Mouse (Mus musculus): ENCODE data around the gene Sugp2. TPM values are rescaled to one million over a fixed set of nuclear protein-coding genes. Genes with fewer than 3 reads are reported as not detected.

The Sugp2 gene
- total RNA-seq, 2 experiments from 2014 or later = 56.4 to 62.5 TPM

DNA sequence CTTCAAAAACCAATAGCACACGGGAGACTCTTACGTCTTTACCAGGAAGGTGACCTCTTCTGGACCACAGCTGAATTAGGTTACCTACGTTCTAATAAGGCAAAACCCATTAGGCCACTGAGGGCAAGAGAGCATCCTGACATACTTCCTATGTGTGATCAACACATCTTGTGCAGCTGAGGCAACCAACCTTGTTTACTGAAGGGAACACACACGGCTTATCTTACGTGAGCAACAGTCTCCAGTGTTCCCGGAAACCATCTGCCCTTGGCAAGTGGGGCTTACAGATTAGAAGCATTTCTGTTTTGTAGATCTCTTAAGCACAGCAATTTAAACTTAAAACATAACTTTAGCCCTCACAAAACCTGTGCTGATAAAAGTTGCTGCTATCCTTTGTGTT lies 93.5 kb downstream of the Sugp2 start:
- no peak for ATAC-seq (replicated peaks; ENCODE audit: poor library complexity, severe bottlenecking)

DNA sequence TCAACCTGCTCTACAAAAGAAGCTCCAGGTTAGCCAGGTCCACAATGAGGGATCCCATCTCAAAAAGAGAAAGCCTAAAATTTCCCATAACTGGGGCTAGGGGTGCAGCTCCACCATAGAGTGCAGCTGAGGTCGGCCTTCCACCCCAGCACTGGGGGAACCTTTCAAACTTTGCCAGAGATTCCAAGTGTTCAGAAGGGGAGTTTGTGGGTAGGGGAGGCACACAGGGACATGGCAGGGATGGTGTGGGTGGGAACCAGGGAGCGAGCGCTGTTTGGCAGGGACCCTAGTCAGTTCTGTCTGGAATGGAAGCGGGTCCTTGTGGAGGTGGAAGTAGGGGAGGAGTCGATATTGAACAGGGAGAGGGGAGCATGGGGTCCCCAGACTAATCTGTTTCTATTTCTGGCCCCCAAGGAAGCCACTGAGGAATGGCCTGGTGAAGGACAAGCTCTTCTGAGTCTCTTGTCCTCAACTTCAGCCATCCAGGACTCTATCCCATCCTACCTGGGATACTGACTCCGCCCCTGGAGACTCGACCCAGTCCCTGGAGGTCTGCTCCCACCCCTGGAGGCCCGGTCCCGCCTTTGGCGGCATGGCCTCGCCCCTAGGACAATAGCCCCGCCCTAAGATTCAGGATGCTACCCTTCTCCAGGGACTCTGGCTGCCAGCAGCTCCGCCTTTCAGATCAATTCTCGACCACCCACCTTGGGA lies 95.3 kb downstream of the Sugp2 start, which contains the start of gene Gdf1:
TSS of gene Gdf1 (plus strand) at position 694 of the 711 bp plus-strand sequence.
- no peak; the same call in 1 of the 2 replicates for ATAC-seq (replicated peaks; ENCODE audit: poor library complexity, severe bottlenecking)

Other genes with a start within 250 kb of the Sugp2 start
- gene Gatad2a, start 237.8 kb upstream of the Sugp2 start, total RNA-seq (2014; fragmentation: Nextera tagmentation) = 51.7 and 69.2 TPM in 2 replicates
- 47.5 and 58.2 TPM in 2 replicates for gene Gatad2a, start 237.8 kb upstream of the Sugp2 start, total RNA-seq (2017)
- 29.9 and 34.9 TPM in 2 replicates for gene Mau2, start 191.5 kb upstream of the Sugp2 start, total RNA-seq (2014; fragmentation: Nextera tagmentation)
- gene Mau2, start 191.5 kb upstream of the Sugp2 start, total RNA-seq (2017) = 27.3 and 29.0 TPM in 2 replicates
- gene Sugp1, start 191.4 kb upstream of the Sugp2 start, total RNA-seq (2014; fragmentation: Nextera tagmentation) = 18.4 and 22.6 TPM in 2 replicates
- gene Sugp1, start 191.4 kb upstream of the Sugp2 start, total RNA-seq (2017) = 24.3 and 26.0 TPM in 2 replicates
- gene Tm6sf2, start 161.3 kb upstream of the Sugp2 start, total RNA-seq (2014; fragmentation: Nextera tagmentation) = 3.9 TPM in 1 of 2 replicates, not detected in the other
- not detected in 2 replicates for gene Tm6sf2, start 161.3 kb upstream of the Sugp2 start, total RNA-seq (2017)
- not detected in 2 replicates for gene Hapln4, start 150.8 kb upstream of the Sugp2 start, total RNA-seq (2014; fragmentation: Nextera tagmentation)
- gene Hapln4, start 150.8 kb upstream of the Sugp2 start, total RNA-seq (2017) = not detected in 2 replicates
- gene Ncan, start 113.4 kb upstream of the Sugp2 start, total RNA-seq (2014; fragmentation: Nextera tagmentation) = not detected in 2 replicates
- not detected in 2 replicates for gene Ncan, start 113.4 kb upstream of the Sugp2 start, total RNA-seq (2017)
- gene Nr2c2ap, start 102.9 kb upstream of the Sugp2 start, total RNA-seq (2014; fragmentation: Nextera tagmentation) = 37.0 and 64.5 TPM in 2 replicates
- 8.7 and 9.4 TPM in 2 replicates for gene Nr2c2ap, start 102.9 kb upstream of the Sugp2 start, total RNA-seq (2017)
- gene Rfxank, start 95.1 kb upstream of the Sugp2 start, total RNA-seq (2014; fragmentation: Nextera tagmentation) = 4.8 and 6.9 TPM in 2 replicates
- 5.9 and 11.6 TPM in 2 replicates for gene Rfxank, start 95.1 kb upstream of the Sugp2 start, total RNA-seq (2017)
- gene Borcs8, start 94.7 kb upstream of the Sugp2 start, total RNA-seq (2014; fragmentation: Nextera tagmentation) = 26.6 and 53.7 TPM in 2 replicates
- gene Borcs8, start 94.7 kb upstream of the Sugp2 start, total RNA-seq (2017) = 34.3 and 40.0 TPM in 2 replicates
- not detected in 2 replicates for gene Mef2b, start 94.5 kb upstream of the Sugp2 start, total RNA-seq (2014; fragmentation: Nextera tagmentation)
- gene Mef2b, start 94.5 kb upstream of the Sugp2 start, total RNA-seq (2017) = not detected in 2 replicates
- gene Tmem161a, start 61.9 kb upstream of the Sugp2 start, total RNA-seq (2014; fragmentation: Nextera tagmentation) = 15.6 and 29.6 TPM in 2 replicates
- gene Tmem161a, start 61.9 kb upstream of the Sugp2 start, total RNA-seq (2017) = 9.4 and 21.4 TPM in 2 replicates
- 3.2 and 5.5 TPM in 2 replicates for gene Slc25a42, start 21.9 kb upstream of the Sugp2 start, total RNA-seq (2014; fragmentation: Nextera tagmentation)
- 0.62 and 1.2 TPM in 2 replicates for gene Slc25a42, start 21.9 kb upstream of the Sugp2 start, total RNA-seq (2017)
- gene Armc6, start 240 bp downstream of the Sugp2 start, total RNA-seq (2014; fragmentation: Nextera tagmentation) = 4.9 and 6.9 TPM in 2 replicates
- 8.0 and 9.4 TPM in 2 replicates for gene Armc6, start 240 bp downstream of the Sugp2 start, total RNA-seq (2017)
- gene Homer3, start 48.6 kb downstream of the Sugp2 start, total RNA-seq (2014; fragmentation: Nextera tagmentation) = 5.4 and 12.3 TPM in 2 replicates
- gene Homer3, start 48.6 kb downstream of the Sugp2 start, total RNA-seq (2017) = 6.5 and 12.3 TPM in 2 replicates
- 45.9 and 66.8 TPM in 2 replicates for gene Ddx49, start 68.3 kb downstream of the Sugp2 start, total RNA-seq (2014; fragmentation: Nextera tagmentation)
- 139 and 177 TPM in 2 replicates for gene Ddx49, start 68.3 kb downstream of the Sugp2 start, total RNA-seq (2017)
- 209 and 240 TPM in 2 replicates for gene Cope, start 68.3 kb downstream of the Sugp2 start, total RNA-seq (2014; fragmentation: Nextera tagmentation)
- gene Cope, start 68.3 kb downstream of the Sugp2 start, total RNA-seq (2017) = 132 and 155 TPM in 2 replicates
- gene Cers1, start 81.5 kb downstream of the Sugp2 start, total RNA-seq (2014; fragmentation: Nextera tagmentation) = not detected in 2 replicates
- gene Cers1, start 81.5 kb downstream of the Sugp2 start, total RNA-seq (2017) = not detected in 2 replicates
- not detected in 2 replicates for gene Gdf1, start 95.6 kb downstream of the Sugp2 start, total RNA-seq (2014; fragmentation: Nextera tagmentation)
- not detected in 2 replicates for gene Gdf1, start 95.6 kb downstream of the Sugp2 start, total RNA-seq (2017)
- gene Upf1, start 119.1 kb downstream of the Sugp2 start, total RNA-seq (2014; fragmentation: Nextera tagmentation) = 30.6 and 33.7 TPM in 2 replicates
- gene Upf1, start 119.1 kb downstream of the Sugp2 start, total RNA-seq (2017) = 24.2 and 30.8 TPM in 2 replicates
- gene Comp, start 139.3 kb downstream of the Sugp2 start, total RNA-seq (2014; fragmentation: Nextera tagmentation) = 0.88 TPM in 1 of 2 replicates, not detected in the other
- gene Comp, start 139.3 kb downstream of the Sugp2 start, total RNA-seq (2017) = not detected in 2 replicates
- 7.4 and 19.5 TPM in 2 replicates for gene Crtc1, start 205.4 kb downstream of the Sugp2 start, total RNA-seq (2014; fragmentation: Nextera tagmentation)
- gene Crtc1, start 205.4 kb downstream of the Sugp2 start, total RNA-seq (2017) = 2.3 and 4.8 TPM in 2 replicates
- gene Klhl26, start 242.7 kb downstream of the Sugp2 start, total RNA-seq (2014; fragmentation: Nextera tagmentation) = 2.1 and 4.4 TPM in 2 replicates
- 4.0 and 4.1 TPM in 2 replicates for gene Klhl26, start 242.7 kb downstream of the Sugp2 start, total RNA-seq (2017)